Mouse (Mus musculus): ENCODE measurements at regions not wholly inside any gene's neighbourhood (a gene's known extent, or its start where the extent isn't known, plus 50 kb on each side); places are given as distances from the start of the nearest gene placed in this dataset.

DNA sequence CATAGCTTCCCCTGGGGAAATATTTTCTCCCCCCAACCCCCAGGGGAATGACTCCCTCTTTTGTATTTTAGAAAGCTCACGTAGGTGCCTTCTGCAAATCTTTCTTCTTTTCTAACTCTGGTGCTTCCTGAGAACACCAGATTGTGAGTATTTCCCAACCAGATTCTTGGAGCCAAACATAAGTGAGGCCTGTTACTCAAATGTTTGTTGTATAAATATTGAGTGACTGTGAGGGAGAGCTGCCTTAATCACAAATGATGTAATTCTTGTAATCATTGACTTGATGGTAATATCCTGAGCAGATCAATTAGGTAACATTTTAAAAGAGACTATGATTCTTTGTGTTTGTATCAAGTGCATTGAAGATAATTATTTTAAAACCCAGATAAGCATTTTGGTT is 137.1 kb upstream of the Marcks start:
- DNase-seq (ENCODE audit: low read depth), result no peak

- DNase-seq (ENCODE audit: low read depth), result no peak
Measured at GRCm38 (mm10) chr10:37275271-37275670, 136.6 kb upstream of the Marcks start.

DNA sequence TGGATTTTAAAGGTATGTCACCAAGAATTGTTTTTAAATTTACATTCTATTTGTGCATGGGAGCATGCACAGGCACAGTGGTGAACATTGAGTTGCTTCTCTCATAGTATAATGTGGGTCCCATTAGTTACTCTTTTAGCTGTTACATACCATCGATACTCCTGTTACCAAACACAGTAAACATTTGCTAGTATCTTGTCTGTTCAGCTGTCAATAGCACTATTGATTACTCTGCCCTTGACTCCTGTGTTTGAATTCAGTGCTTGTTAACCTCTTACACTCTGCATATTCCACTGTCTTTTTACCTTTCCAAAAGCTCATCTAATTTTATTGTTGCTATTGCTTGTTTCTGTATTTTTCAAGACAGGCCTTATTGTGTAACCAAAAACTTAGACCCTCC is 133.2 kb upstream of the Marcks start:
- no peak for DNase-seq (ENCODE audit: low read depth)

GRCm38 (mm10) chr10:37270236-37271000 is 131.7 kb upstream of the Marcks start:
- no peak for DNase-seq (ENCODE audit: low read depth)

DNA sequence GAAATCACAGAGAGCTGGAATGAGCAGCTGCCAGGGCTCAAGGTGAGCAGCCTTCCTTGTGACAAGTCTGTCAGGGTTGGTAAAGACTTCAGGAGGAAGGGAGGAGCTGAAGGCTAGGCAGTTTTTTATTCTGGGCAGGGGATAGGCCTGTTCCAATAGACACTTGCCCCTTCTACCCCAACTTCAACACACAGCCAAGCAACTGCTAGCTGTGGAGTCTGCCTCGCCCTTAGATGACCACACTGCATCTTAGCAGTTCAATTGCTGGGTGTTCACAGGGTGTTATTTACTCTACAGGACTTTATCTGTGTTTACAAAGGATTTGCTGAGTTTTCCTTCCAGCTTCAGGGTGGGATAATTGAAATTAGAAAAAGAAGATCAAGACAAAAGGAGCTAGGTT is 128.2 kb upstream of the Marcks start:
- DNase-seq (ENCODE audit: low read depth), result no peak

GRCm38 (mm10) chr10:37260791-37261488 is 122.2 kb upstream of the Marcks start:
- peak; percentile 30 for DNase-seq (ENCODE audit: low read depth)

DNA sequence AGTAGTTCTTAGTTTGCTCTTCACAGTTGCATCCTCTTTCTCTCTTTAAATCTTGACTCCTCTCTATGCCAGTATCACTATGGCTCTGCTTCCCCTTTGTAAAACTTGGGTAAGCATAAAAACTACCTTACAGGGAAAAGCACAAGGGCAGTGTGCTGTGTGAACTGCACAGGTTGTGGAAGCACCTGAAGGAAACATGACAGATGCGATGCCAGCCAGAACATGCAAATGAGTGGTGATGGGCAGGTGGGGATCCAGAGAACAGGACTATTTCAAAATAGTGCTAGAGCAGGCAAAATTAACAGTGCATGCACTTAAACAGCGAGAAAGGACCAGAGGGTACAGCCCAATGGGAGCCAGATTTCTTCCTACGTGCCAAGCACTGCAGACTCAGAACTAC is 120.5 kb upstream of the Marcks start:
- DNase-seq (ENCODE audit: low read depth), result no peak

DNA sequence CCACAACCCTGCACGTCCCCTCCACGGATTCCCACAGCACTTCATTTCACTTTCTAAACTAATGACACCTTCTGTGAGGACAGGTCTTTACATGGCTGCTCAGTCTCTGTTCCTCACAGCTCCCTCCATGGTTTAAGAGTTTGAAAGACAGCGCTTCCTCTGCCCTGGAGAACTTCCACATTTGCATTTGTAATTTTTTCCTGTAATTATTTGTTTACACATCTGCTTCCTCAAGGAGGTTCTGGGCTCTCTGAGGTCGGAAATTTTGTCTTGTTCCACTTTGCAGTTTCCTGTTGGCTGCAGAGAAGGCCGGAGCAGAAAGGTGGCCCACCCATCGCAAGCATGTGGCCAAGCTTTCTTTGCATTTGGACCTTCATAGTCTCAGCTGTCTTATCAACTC is 118.8 kb upstream of the Marcks start:
- no peak for DNase-seq (ENCODE audit: low read depth)

DNA sequence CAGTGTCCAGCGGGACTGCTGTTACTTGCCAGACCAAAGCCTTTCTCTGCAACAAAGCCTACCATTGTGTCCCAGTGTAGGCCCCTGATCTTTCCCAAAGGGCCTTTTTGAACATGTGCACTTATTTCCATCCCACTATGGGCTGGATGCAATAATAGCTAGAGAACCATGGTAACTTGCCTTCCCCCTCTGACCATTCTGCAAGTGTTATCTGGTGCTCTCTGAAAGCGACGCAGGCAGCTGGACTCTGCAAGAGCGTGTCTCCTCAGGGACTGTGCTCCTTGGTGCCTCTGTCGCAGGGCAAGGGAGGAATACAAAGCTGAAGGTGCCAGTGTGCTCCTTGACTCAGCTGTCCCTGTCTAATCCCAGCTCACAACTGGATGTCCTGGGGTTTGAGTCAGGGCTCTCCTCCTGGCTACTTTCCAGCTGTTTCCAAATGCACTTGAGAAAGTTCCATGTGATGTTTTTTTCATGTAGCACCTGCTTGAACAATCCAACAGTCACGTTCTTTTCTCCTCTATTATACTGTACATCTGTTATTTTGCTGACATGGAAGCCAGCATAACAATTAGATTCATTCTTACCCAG is 112.3 kb upstream of the Marcks start:
- no peak for DNase-seq (ENCODE audit: low read depth)

- no peak for DNase-seq (ENCODE audit: low read depth)
Measured at GRCm38 (mm10) chr10:37250157-37250556, 111.4 kb upstream of the Marcks start.

DNA sequence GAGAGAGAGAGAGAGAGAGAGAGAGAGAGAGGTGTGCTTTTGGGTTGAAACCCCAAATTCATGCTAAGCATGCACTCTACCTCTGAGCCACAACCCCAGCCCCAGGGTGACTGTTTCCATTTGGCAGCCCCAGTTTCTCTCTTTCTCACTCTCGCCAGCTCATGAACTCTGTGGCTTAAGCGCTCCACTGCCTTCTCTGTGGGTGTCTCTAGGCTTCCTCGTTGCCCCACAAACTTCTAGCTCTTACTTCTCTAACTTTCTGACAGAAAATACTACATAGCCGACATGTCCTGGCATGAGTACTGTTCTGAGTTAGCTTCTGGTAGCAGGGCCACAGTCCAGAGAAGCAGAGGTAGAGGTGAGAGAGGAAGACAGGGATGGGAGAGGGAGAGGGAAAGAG is 110.8 kb upstream of the Marcks start:
- DNase-seq (ENCODE audit: low read depth), result no peak

- no peak for DNase-seq (ENCODE audit: low read depth)
Measured at GRCm38 (mm10) chr10:37247121-37247520, 108.4 kb upstream of the Marcks start.

DNA sequence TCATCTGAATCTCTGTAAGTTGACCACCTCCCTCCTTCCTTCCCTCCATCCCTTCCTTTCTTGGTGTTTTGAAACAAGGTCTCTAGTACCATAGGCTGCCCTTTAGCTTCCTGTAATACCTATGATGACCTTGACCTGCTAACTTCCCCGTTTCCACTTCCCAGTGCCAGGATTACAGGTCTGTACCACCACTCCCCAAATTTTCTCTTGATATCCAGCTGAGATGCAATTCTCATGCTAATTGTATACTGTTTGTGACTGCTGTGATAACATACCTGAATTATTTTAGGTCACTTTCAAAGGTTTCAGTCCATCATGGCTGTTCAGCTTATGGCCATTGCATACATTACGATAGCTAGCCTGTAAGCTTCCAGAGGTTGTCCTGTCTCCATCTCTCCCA is 104.4 kb upstream of the Marcks start:
- no peak for DNase-seq (ENCODE audit: low read depth)

DNA sequence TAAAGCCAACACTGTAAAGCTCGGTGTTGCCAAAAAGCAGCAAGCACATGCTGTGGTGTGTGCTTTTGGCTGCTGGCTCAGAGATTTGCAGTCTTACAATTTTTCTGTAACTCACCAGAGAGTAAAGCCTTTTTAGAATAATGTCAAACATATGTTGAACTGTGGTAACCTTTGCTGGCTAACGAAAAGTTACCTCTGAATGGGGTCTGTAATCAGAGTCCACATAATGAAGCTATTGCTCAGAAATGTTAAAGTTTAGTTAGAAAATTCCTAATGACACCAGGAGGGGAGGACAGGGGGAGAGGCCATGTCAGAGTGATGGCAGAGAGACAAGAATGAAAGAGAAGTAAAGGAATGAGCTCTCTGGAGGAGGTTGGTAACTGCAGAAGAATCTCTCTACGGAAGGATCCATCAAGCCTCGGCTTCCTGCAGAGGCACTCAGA is 103.1 kb upstream of the Marcks start:
- DNase-seq (ENCODE audit: low read depth), result no peak

GRCm38 (mm10) chr10:37240634-37241033 is 101.9 kb upstream of the Marcks start:
- DNase-seq (ENCODE audit: low read depth), result no peak

GRCm38 (mm10) chr10:37240201-37240600 is 101.5 kb upstream of the Marcks start:
- no peak for DNase-seq (ENCODE audit: low read depth)

DNA sequence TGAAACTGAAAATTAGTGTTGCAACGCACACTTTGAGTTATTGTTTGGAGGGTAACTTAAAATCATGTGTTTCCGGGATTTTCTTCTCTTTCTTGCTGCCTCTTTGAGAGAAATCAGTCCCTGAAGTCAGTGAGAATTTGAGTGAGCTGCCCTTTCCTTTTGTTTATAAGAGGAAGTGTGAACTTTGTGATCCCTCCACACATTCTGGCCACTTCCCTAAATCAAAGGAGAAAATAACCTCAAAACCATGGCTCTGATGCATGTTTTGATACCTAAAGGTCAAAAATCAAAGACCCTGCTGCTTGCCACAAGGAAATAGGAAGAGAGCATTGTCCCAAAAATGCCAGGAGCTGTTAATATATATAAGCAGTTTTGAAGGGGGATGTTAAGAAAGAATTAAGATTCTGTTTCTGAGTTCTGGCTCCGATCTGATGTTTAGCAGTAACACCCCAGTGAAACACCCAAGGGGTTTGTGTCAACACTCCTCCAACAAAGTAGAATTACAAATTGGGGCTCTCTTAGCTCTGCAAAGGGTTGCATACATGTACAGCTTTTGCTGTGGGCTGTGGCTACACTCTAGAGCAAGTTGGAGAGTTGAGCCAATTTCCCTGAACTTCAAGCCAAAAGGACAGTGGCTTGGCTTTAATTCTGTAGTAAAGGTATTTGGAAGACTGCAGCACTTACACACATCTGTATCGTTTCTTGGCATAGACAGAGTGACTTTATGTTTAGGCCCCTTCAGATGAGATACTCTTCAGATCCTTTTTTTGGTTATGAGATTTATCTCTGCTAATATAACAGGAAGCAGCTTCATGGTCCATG is 97.5 kb upstream of the Marcks start:
- peak; percentile 18 for DNase-seq (ENCODE audit: low read depth)

- DNase-seq (ENCODE audit: low read depth), result peak; percentile 49
Measured at GRCm38 (mm10) chr10:37231936-37232556, 93.3 kb upstream of the Marcks start.

GRCm38 (mm10) chr10:37231159-37231558 is 92.4 kb upstream of the Marcks start:
- DNase-seq (ENCODE audit: low read depth), result no peak

DNA sequence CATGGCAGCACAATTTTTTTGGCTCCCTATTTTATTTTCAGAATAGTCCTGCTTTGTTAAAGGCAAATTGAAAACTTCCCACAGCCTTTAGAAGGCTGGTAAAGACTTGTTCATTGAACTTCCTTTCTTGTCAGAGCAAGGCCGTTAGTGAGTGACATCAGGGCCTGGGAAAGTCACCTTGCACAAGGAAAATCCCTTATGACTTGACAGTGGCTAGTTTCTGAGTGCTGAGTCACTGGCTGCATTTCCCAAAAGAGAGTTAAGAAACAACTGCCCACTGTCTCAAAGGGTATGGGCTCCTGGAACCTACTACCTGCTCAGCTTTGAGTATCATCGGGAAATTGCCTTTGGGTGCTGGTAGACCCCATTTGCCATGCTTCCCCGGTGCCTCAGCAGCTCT is 89.2 kb upstream of the Marcks start:
- DNase-seq (ENCODE audit: low read depth), result no peak

- DNase-seq (ENCODE audit: low read depth), result no peak
Measured at GRCm38 (mm10) chr10:37221730-37222129, 83.0 kb upstream of the Marcks start.

DNA sequence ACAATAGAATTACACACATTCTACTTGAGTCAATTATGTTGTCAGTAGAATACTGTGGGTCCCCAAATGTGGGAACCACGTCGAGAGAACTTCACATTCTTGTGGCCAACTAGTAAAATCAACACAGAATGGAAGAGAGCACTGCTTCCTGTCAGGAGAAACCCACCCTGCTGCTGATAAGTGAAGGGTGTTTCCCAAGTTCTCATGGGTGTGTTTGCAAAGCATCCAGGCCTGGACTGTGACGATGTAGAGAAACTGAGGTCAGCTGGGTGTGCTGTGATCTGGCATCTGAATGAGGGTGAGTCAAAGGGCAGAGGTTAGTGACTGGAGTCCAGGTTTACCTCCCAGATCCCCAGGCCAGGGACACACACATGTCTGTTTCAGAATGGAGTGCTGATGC is 81.7 kb upstream of the Marcks start:
- DNase-seq (ENCODE audit: low read depth), result no peak
